25 mouse cellular contexts compared by ENCODE assay signal in the genomic region with DNA sequence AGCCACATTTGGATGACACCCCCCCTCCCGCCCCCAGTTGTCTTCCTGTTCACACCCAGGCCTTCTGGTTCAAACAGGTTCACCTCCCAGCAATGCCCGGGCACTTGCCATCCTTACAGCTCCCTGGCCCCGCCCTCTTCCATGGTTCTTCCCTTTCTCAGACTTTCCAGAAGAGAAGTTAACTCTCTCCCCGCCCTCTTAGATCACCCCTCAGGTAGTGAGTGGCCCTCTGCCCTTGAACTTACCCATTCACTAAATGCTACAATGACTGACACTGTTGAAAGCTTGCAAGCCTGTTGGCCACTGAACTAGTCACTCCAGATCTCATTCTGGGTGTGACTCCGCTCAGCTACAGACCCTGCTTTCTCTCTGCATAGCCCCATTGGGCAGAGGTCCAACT.
DNase-seq lines count a peak whose midpoint lies in the region; ATAC-seq and TF ChIP-seq lines count a peak whose summit lies in the region.
"Had no signal": no experiment of that assay in that cellular context is flagged by ENCODE, and none has a peak within 500 bp of the region (broad histone marks: within the 10 kb centered on the region; RNA-seq: fewer than 3 reads in every experiment).

No protein-coding gene starts in this region.

- 65% methylated on average over 5 of the region's 5 CpGs for WGBS in intestine, embryonic 16.5 days
- 72% methylated on average over 5 of the region's 5 CpGs for WGBS in intestine, embryonic 15.5 days
- 78% methylated on average over 5 of the region's 5 CpGs for WGBS in midbrain, embryonic 14.5 days
- 78% methylated on average over 5 of the region's 5 CpGs for WGBS in midbrain, embryonic 16.5 days
- 58% methylated on average over 5 of the region's 5 CpGs for WGBS in intestine, postnatal 0 days

- peak; percentile 5 for DNase-seq in midbrain, embryonic 14.5 days
- DNase-seq: cerebellum, adult 18-20 months; cerebellum, postnatal 14 days; heart, adult 2 months; heart, postnatal 4 days; kidney, adult 18-20 months; kidney, postnatal 4 days; layer of hippocampus, postnatal 36 days; liver, embryonic 13.5 days; lung, adult 18-20 months had no signal

- no peak overlapping the region for H3K27ac ChIP-seq in intestine, embryonic 16.5 days (ENCODE audit: low read length)
- no peak overlapping the region for H3K27ac ChIP-seq in intestine, embryonic 15.5 days
- H3K27ac ChIP-seq in midbrain, embryonic 14.5 days (replicated peaks; ENCODE audit: low read depth, low read length): no peak overlapping the region
- H3K27ac ChIP-seq in midbrain, embryonic 16.5 days (ENCODE audit: low read length): no peak overlapping the region
- H3K27ac ChIP-seq in intestine, postnatal 0 days (ENCODE audit: low read depth, low read length): no peak overlapping the region
- H3K27ac ChIP-seq: heart, adult 2 months; hindbrain, embryonic 13.5 days; kidney, postnatal 0 days; limb, embryonic 10.5 days; limb, embryonic 15.5 days; liver, embryonic 13.5 days; macrophage; midbrain, embryonic 15.5 days; neural tube, embryonic 12.5 days had no signal

- H3K9me3 ChIP-seq in intestine, embryonic 16.5 days (ENCODE audit: control insufficient read depth, low read length): no peaks in the 10 kb centered on the region
- H3K9me3 ChIP-seq in intestine, embryonic 15.5 days: no peaks in the 10 kb centered on the region
- H3K9me3 ChIP-seq in midbrain, embryonic 14.5 days (ENCODE audit: control insufficient read depth, low read length): no peaks in the 10 kb centered on the region
- no peaks in the 10 kb centered on the region for H3K9me3 ChIP-seq in midbrain, embryonic 16.5 days (replicated peaks; ENCODE audit: control insufficient read depth, low read length, poor library complexity, severe bottlenecking)
- H3K9me3 ChIP-seq in intestine, postnatal 0 days (ENCODE audit: control insufficient read depth): no peaks in the 10 kb centered on the region
- H3K9me3 ChIP-seq: heart, embryonic 12.5 days; hindbrain, embryonic 13.5 days; limb, embryonic 10.5 days; limb, embryonic 15.5 days; liver, embryonic 13.5 days; midbrain, embryonic 15.5 days; neural tube, embryonic 12.5 days had no signal

- H3K36me3 ChIP-seq in intestine, embryonic 16.5 days (ENCODE audit: control insufficient read depth, insufficient read depth, low read length): no peaks in the 10 kb centered on the region
- no peaks in the 10 kb centered on the region for H3K36me3 ChIP-seq in intestine, embryonic 15.5 days
- no peaks in the 10 kb centered on the region for H3K36me3 ChIP-seq in midbrain, embryonic 14.5 days (ENCODE audit: control insufficient read depth, insufficient read depth, low read length)
- no peaks in the 10 kb centered on the region for H3K36me3 ChIP-seq in midbrain, embryonic 16.5 days (ENCODE audit: control insufficient read depth, insufficient read depth, low read length)
- H3K36me3 ChIP-seq in intestine, postnatal 0 days (ENCODE audit: control insufficient read depth, insufficient read depth): no peaks in the 10 kb centered on the region
- H3K36me3 ChIP-seq: heart, embryonic 12.5 days; hindbrain, embryonic 13.5 days; limb, embryonic 10.5 days; limb, embryonic 15.5 days; liver, embryonic 13.5 days; midbrain, embryonic 15.5 days; neural tube, embryonic 12.5 days had no signal

- H3K9ac ChIP-seq in intestine, embryonic 16.5 days (ENCODE audit: low read depth, low read length): no peak overlapping the region
- H3K9ac ChIP-seq in intestine, embryonic 15.5 days: no peak overlapping the region
- no peak overlapping the region for H3K9ac ChIP-seq in midbrain, embryonic 14.5 days (replicated peaks; ENCODE audit: low read length)
- H3K9ac ChIP-seq in midbrain, embryonic 16.5 days (ENCODE audit: low read depth, low read length): no peak overlapping the region
- no peak overlapping the region for H3K9ac ChIP-seq in intestine, postnatal 0 days (ENCODE audit: low read depth, low read length)
- H3K9ac ChIP-seq: heart, embryonic 12.5 days; hindbrain, embryonic 13.5 days; limb, embryonic 15.5 days; liver, embryonic 13.5 days; midbrain, embryonic 15.5 days; neural tube, embryonic 12.5 days had no signal

- no peak overlapping the region for H3K4me3 ChIP-seq in intestine, embryonic 16.5 days (ENCODE audit: low read length)
- H3K4me3 ChIP-seq in intestine, embryonic 15.5 days (replicated peaks): no peak overlapping the region
- H3K4me3 ChIP-seq in midbrain, embryonic 14.5 days (replicated peaks; ENCODE audit: low read depth, low read length): no peak overlapping the region
- H3K4me3 ChIP-seq in midbrain, embryonic 16.5 days (ENCODE audit: low read depth, low read length): no peak overlapping the region
- H3K4me3 ChIP-seq in intestine, postnatal 0 days (ENCODE audit: low read depth, low read length): no peak overlapping the region
- H3K4me3 ChIP-seq: heart, adult 2 months; heart, embryonic 12.5 days; hindbrain, embryonic 13.5 days; limb, embryonic 10.5 days; limb, embryonic 15.5 days; liver, embryonic 13.5 days; midbrain, embryonic 15.5 days; neural tube, embryonic 12.5 days had no signal

- H3K27me3 ChIP-seq in intestine, embryonic 16.5 days (replicated peaks; ENCODE audit: control insufficient read depth, insufficient read depth, low read length): no peaks in the 10 kb centered on the region
- no peaks in the 10 kb centered on the region for H3K27me3 ChIP-seq in intestine, embryonic 15.5 days (replicated peaks)
- H3K27me3 ChIP-seq in midbrain, embryonic 14.5 days (ENCODE audit: control insufficient read depth, insufficient read depth, low read length): no peaks in the 10 kb centered on the region
- no peaks in the 10 kb centered on the region for H3K27me3 ChIP-seq in midbrain, embryonic 16.5 days (ENCODE audit: control insufficient read depth, insufficient read depth, low read depth, low read length)
- no peaks in the 10 kb centered on the region for H3K27me3 ChIP-seq in intestine, postnatal 0 days (replicated peaks; ENCODE audit: control insufficient read depth, insufficient read depth, low read length)
- H3K27me3 ChIP-seq: heart, embryonic 12.5 days; hindbrain, embryonic 13.5 days; limb, embryonic 15.5 days; liver, embryonic 13.5 days; midbrain, embryonic 15.5 days; neural tube, embryonic 12.5 days had no signal

- H3K4me1 ChIP-seq in intestine, embryonic 16.5 days (ENCODE audit: control insufficient read depth, insufficient read depth, low read length): no peaks in the 10 kb centered on the region
- no peaks in the 10 kb centered on the region for H3K4me1 ChIP-seq in intestine, embryonic 15.5 days (replicated peaks)
- no peaks in the 10 kb centered on the region for H3K4me1 ChIP-seq in midbrain, embryonic 14.5 days (ENCODE audit: control insufficient read depth, insufficient read depth, low read length)
- H3K4me1 ChIP-seq in midbrain, embryonic 16.5 days (ENCODE audit: control insufficient read depth, insufficient read depth, low read length): no peaks in the 10 kb centered on the region
- H3K4me1 ChIP-seq in intestine, postnatal 0 days (replicated peaks; ENCODE audit: control insufficient read depth, insufficient read depth, low read length): no peaks in the 10 kb centered on the region
- H3K4me1 ChIP-seq: heart, embryonic 12.5 days; hindbrain, embryonic 13.5 days; limb, embryonic 10.5 days; limb, embryonic 15.5 days; liver, embryonic 13.5 days; midbrain, embryonic 15.5 days; neural tube, embryonic 12.5 days had no signal

- H3K4me2 ChIP-seq in intestine, embryonic 16.5 days (ENCODE audit: low read depth, low read length): no peak overlapping the region
- no peak overlapping the region for H3K4me2 ChIP-seq in intestine, embryonic 15.5 days (replicated peaks)
- H3K4me2 ChIP-seq in midbrain, embryonic 14.5 days (ENCODE audit: low read length): no peak overlapping the region
- no peak overlapping the region for H3K4me2 ChIP-seq in midbrain, embryonic 16.5 days (ENCODE audit: low read length)
- no peak overlapping the region for H3K4me2 ChIP-seq in intestine, postnatal 0 days (replicated peaks; ENCODE audit: low read depth)
- H3K4me2 ChIP-seq: heart, embryonic 12.5 days; hindbrain, embryonic 13.5 days; limb, embryonic 15.5 days; liver, embryonic 13.5 days; midbrain, embryonic 15.5 days; neural tube, embryonic 12.5 days had no signal

- 0 out of 2 replicates have a peak, but pooled peaks have one; percentile 23 for ATAC-seq in intestine, embryonic 16.5 days
- ATAC-seq in intestine, embryonic 15.5 days: no peak
- ATAC-seq in midbrain, embryonic 14.5 days (ENCODE audit: low FRiP score, low TSS enrichment): no peak
- no peak for ATAC-seq in midbrain, embryonic 16.5 days
- 0 out of 2 replicates have a peak, but pooled peaks have one; percentile 11 for ATAC-seq in intestine, postnatal 0 days
- ATAC-seq in frontal cortex, adult (ENCODE audit: low TSS enrichment): no peak
- no peak for ATAC-seq in cerebellum, adult (ENCODE audit: insufficient number of reproducible peaks, low FRiP score, low TSS enrichment)
- ATAC-seq: forebrain, embryonic 16.5 days had no signal

- TF ChIP-seq CTCF in intestine, postnatal 0 days (IDR thresholded peaks at IDR 0.05; ENCODE audit: low read depth): no peak

Comparison
In these comparisons a context has a peak if more than half of its experiments do, and no peak if none do; other contexts are left out.
1. ATAC-seq: peak in intestine, embryonic 16.5 days (single experiment) and intestine, postnatal 0 days (single experiment); none in intestine, embryonic 15.5 days (single experiment), midbrain, embryonic 14.5 days (single experiment), midbrain, embryonic 16.5 days (single experiment), frontal cortex, adult (single experiment) and cerebellum, adult (single experiment).